Mouse (Mus musculus) thymus, postnatal 36 days (tissue): ENCODE measurements around the gene Fcgr1.
"Not testable (repeated sequence)": the region's sequence is repeated elsewhere in the genome, so short reads cannot be mapped to it uniquely, and the experiment has no call there.

Source experiments
- DNase-seq, 2 experiments: peaks; one replicate each; pipeline ENCODE4 v3.0.0; 2022; ENCODE audit warnings: mixed read lengths in 2 of 2

Gene Fcgr1

DNA sequence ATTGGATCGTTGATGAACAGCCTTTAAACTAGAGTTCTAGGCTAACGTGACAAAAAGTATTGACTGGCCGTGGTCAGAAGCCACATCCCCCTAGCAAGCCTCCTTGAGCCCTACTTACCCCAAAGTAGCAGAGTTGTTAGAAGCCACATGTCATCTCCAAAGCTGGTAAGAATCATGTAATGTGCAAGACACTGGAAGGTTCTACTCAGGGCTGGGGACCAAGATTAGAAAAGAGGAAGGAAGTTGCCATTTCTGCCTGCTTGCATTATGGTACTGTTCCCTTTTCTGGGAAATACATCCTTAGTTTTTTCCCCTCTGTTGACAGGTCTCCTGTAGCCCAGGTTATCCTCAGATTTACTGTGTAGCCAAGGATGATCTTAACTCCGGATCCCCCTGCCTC, at the start of gene Fcgr1:
TSS of gene Fcgr1 (minus strand) at position 183 of the 400 bp plus-strand sequence.
- DNase-seq, result no peak

DNA sequence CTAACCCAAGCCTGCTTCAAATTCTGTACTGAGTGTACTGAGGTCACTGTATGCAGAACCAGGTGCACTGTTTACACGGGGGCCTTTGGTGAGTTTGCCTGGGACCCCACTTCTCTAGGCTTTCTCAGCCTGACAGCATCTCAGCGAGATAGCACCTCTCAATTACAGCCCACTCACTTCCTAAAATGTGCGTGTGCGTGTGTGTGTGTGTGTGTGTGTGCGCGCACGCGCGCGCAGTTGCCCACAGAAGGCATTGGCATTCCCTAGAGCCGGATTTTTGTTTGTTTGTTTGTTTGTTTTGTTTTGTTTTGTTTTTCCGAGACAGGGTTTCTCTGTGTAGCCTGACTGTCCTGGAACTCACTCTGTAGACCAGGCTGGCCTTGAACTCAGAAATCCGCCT, 48.9 kb upstream of the Fcgr1 start:
- DNase-seq, result not testable (repeated sequence)

DNA sequence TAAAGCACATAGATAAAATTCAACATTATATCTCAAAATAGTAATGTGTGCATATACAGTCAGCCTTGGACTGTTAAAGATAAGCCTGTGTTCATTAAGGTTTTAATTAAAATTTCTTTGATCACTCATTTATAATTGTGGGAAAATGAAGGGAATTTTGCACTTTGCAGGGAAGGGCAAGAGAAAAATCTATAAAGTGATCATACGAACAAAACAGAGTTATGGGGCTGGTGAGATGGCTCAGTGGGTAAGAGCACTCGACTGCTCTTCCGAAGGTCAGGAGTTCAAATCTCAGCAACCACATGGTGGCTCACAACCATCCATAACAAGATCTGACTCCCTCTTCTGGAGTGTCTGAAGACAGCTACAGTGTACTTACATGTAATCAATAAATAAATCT, 48.3 kb upstream of the Fcgr1 start:
- not testable (repeated sequence) for DNase-seq

DNA sequence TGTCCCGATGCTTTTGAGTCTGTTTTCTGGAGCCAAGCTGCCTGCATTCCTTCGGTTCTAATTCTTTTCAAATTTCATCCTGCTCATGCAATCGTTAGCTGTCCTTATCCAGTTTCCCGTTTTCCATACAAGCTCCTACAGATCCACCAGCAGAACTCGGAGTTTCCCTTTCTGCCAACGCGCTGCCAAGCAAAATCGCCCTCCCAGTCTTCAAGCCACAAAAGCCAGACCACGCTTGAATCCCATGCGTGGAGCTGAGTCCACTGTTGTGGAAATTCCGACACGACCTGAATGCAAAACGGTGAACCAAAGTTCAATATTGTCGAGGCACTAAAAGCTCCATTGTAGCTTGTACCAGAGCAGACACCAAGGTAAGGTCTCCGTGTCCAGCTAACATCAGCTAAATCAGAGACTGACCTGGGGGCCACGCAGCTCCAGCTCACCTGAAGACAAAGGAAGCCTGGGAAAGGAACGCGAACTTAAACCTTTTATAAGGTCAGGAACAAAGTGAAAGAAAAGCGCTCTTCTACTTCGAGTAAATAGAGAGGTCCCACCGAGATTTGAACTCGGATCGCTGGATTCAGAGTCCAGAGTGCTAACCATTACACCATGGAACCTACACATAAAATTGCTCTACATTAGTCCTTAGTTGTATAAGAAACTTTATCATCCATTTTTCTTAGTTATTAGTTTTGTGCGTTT, 47.0 kb upstream of the Fcgr1 start:
- DNase-seq, result peak in 1 of 2 experiments; percentile 27

DNA sequence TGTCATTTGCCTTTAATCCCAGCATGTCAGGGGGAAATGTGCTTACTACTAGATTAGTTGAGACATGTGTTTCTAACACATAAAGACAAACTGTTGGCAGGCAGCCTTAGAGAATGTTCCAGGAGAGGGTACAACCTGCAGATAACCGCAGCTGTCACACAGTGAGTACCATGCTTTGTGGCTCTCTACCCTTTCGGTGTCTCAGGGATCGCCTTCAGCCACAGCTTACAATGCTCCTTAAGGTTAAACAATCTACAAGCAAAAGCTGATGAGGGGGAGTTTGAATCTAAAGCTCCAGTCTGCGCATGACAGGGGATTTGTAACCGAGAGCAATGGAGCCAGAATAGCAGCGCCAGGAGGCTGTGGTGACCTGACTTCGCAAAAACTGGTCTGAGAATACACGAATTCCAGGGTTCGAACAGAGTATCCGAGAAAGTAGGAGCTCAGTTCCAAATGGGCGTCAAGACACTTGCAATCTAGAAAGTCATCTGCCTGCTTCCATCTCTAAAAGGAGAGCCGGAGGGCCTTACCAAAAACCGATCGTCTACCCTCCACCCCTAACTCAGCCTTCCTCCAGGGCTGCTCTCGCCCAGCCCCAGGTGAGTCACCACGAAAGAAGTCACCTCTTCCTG, 45.2 kb upstream of the Fcgr1 start:
- no peak for DNase-seq

DNA sequence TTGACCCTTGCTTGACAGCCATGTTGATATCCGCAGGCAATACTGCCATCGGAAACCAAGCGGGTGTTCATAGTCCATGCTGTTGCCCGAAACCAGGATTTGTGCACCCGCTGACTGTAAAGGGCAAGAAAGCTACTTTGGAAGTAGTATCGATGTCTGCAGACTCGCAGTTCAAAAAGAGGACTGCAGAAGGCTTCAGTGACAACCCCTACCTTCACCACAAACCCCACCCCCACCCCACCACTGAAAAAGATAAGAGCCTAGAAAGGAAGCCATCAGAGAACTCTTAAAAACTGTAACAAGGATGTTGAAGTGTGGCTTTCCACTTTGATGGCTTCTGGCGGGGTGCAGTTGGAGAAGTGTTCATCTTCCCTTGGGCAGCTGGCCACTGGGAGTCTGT, 44.3 kb upstream of the Fcgr1 start:
- DNase-seq, result no peak

DNA sequence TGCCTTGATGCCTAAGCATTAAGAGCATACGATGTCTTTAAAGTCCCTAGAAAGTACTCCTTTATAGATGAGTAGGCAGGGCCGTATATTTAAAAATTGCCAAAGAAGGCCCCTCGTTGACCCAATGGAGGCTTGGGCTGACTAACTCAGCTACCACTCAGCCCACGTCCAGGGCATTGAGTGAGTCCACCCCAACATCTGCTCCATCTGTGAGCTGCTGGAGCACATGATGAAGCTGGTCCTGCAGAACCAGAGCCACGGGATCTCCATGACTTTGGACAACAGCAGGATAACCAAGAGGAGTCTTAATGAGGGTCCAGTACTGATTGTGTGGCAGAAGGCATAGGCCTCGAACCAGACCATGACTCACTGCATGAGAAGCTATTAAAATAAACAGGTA, 43.5 kb upstream of the Fcgr1 start:
- no peak for DNase-seq

DNA sequence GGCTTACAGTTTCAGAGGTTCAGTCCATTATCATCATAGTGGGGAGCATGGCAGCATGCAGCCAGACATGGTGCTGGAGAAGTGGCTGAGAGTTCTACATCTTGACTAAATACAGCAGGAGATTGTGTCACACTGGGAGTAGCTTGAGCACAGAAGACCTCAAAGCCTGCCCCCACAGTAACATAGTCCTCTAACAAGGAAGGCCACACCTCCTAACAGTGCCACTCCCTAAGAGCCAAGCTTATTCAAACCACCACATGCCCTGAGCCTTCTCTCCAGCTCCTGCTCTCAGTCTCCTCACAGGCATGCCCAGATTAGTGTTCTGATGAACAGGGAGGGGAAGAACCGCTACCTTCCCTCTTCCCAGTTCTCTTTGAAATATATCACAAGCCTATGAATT, 42.9 kb upstream of the Fcgr1 start:
- no peak for DNase-seq

DNA sequence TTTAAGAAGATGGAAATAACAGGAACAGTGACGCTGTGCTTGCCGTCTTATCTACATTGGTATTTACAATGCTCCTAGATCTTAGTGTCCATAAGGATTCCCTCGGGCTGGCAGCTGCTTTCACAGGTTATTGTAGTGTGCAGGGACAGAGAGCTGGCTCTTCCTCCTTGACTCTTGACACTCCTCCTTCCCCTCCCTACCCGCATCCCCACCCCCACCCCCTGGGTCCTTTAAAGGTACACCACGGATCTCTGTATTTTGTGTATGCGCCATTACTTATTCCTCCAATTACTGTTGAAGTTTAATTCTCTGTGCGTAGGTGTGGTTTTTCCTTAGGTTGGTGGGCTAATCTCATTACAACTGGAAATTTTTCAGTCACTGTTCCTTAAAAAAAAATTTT, 41.8 kb upstream of the Fcgr1 start:
- no peak for DNase-seq

DNA sequence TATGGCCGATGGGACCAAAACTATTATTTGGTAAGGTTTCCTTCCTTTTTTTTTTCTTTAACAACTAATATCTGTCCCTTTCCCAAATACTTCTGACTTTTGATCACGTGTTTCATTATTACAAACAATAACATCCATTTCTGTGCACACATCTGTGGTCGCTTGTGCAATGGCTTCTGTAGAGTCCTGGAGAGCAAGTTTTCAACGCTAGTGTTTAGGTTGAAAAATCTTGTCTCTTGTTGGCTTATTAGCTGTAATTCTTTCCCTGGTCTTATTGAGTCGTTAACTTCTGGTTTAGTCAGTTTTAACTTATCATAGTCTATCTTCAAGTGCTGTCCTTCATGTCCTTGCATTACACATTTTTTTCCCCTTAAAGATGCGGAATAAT, 41.4 kb upstream of the Fcgr1 start:
- DNase-seq, result no peak

DNA sequence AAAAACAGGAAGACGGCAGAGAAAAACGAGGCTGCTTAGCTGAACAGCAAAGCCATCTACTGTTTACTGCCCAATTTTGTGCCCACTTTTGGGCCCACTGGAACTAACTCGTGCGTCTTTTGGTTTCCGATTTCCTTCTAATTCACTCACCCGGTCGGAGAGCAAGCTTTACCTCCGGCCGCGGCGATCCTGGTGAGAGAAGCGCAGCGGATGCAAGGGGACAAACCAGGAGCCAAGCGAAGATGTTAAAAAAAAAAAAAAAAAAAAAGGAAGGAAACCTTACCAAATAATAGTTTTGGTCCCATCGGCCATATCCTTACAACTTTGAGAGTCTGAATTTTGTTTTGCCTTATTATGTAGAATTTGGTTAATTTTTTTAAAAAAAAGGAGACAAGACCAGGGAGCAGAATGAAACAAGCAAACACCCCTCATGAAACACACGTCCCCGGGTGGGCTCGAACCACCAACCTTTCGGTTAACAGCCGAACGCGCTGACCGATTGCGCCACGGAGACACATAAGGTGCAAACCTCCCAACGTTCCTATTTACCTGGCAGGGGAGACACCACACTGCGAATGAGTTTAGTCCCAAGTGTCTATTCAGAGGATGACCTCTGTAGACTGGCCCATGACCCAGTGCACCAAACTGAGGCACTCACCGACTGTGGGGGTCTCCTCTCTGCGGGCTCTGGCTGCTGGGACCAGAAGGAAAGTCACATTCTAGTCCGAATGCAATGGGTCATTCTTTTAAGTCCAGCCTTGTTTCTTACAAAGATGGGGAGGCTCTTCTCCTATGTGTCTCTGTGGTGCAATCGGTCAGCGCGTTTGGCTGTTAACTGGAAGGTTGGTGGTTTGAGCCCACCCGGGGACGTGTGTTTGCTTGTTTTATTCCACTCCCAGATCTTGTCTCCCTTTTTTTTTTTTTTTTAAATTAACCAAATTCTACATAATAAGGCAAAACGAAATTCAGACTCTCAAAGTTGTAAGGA, 40.7 kb upstream of the Fcgr1 start:
- peak in 1 of 2 experiments; percentile 15 for DNase-seq

DNA sequence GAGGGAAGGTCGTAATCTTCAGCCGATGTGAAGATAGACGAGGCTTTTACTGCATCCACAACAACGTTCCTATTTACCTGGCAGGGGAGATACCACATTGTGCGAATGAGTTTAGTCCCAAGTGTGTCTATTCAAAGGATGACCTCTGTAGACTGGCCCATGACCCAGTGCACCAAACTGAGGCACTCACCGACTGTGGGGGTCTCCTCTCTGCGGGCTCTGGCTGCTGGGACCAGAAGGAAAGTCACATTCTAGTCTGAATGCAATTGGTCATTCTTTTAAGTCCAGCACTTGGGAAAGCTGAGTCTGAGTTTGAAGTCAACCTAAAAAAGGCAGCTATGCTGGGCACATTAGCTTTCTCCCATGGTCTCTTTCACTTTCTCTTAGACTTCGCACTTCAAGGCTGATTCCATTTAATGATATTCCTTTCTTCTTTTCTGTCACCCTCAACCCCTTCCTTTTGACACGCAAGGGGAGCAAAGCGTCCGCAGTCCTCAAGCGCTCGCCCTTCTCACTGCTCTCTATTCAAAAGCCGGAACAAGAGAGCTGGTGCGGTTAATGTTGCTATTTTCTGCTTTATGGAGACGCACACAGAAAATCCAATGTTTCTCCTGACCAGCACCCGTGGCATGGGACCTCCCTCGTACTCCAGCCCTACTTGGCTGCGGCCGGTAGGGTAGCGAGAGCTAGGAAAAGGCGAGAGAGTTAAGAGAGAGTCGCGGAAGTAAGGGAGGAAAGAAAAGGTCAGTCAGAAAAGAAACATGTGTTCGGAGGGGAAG, 39.8 kb upstream of the Fcgr1 start:
- DNase-seq, result no peak

DNA sequence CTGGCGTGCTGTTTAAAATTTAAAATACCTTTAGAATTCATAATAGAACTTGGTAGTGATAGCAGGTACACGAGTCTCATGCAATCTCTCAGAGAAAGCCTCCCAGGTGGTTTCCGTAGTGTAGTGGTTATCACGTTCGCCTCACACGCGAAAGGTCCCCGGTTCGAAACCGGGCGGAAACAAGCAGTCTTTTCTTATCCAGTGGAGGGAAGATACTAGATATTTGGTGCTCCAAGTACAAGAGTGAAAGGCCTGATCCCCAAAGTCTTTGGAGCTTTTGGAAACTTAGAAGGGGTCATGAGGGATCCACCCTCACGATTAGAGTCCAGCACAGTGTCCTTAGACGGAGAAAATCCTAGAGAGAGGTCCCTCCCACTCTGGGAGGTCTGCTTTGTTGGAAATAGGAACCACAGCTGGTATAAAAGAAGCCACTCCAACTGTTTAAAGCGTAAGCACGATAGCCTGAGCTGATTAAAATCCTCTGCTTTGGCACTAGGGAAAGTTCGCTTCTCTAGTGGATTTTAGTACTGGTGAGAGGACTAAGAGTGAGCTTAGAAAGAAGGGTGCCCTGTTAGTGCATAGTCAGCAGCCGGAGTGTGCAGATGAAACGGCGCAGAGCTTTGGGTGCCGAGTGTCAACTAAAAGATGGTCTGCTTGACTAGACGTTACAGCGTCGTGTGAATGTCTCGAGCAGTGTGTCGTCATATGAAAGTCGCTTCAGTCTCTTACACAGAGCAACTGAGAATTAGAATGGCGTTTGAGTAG, 39.0 kb upstream of the Fcgr1 start:
- DNase-seq, result peak; percentile 44 to 45

DNA sequence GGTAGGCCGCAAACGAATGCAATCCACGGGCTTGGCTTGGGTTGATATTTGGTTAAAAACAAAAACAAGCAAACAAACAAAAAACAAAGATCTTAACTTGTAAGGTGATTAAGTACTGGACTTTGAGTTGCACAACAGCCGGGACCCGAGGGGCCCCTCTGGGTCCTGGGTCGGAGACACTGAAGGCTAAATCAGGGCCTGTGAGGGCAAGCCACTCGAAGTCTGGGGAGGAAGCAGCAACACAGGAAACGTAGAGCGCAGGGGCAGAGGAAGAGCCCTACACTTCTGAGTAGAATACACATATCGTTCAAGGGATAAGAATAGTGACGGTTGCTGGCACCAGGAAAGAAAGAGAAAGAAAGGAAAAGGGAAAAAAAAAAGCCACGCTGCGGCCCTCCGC, 38.2 kb upstream of the Fcgr1 start:
- DNase-seq, result peak in 1 of 2 experiments; percentile 16

DNA sequence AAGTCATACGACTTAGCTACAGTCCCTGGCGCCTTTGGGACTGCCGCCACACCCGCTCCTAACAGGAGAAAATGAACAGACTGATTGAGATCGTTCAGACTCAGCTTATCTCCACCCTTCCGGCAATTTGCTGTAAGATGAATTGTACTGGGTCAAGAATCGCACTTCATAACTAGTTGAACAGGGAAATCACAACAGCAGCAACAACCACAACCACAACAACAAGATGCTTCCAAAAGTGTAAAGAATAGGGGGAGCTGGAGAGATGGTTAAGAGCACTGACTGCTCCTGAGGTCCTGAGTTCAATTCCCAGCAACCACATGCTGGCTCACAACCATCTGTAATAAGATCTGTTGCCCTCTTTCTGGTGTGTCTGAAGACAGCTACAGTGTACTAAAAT, 37.7 kb upstream of the Fcgr1 start:
- no peak for DNase-seq

DNA sequence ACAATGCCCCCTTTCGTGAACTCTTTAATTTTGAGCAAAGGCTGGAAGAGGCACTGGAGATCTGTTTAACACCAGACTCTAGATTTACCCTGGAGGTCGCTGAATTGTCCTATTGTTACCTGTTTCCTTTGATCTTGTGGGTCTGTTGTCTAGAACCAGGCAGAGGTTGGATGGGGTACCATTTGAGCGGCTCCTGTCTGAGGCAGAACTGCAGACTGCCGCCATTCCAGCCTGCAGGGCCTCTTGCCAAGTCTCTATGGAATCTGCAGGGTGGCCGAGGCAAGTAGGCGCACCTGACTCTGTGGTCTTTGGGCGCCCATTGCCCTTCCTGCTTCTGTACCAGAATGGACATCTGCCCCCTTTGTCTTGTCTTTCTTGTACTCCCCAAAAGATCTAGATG, 36.8 kb upstream of the Fcgr1 start:
- DNase-seq, result no peak

DNA sequence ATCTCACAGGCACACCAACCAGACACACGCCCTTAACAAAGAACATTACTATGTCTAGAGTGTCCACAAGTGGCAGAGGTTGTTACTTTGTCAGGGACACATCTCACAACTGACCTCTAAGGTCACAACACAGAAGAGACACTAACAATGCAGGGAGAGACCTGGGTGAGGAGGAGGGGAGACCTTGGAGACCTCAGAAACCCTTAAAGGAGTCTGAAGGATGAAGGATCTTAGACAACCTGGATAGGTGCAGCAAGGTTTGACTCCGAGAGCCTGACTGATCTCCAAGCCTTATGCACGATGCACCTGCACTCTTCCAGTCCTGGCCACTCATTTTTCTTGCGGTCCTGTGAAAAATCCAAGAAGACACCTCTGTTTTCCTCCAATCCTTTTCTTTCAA, 36.4 kb upstream of the Fcgr1 start:
- no peak for DNase-seq

DNA sequence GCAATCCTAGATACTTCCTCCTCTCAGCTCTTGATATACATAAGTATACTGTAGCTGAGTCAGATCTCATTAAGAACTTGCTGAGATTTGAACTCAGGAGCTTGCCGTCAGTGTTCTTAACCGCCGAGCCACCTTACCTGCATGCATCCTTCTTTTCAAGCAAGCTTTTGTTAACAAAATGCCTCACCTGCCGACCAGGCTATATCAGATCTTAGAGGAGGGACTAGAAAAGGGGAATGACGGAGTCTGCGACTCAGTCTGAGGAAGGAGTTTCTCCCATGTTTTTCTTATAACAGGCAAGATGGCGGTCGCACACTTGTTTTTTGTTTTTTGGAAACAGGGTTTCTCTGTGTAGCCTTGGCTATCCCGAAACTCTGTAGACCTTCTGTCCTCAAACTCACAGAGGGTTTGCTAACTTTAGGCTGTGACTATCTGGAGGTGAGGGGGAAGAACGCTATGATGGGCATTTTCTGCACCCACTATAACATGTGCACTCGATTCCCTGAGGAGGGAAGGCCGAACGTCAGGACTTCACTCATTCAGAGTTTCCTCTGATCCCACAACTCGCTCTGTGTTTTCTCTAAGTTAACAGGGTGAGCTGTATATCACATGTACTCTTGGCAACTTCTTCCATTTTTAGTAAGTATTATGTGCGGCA, 35.1 kb upstream of the Fcgr1 start:
- DNase-seq, result no peak

DNA sequence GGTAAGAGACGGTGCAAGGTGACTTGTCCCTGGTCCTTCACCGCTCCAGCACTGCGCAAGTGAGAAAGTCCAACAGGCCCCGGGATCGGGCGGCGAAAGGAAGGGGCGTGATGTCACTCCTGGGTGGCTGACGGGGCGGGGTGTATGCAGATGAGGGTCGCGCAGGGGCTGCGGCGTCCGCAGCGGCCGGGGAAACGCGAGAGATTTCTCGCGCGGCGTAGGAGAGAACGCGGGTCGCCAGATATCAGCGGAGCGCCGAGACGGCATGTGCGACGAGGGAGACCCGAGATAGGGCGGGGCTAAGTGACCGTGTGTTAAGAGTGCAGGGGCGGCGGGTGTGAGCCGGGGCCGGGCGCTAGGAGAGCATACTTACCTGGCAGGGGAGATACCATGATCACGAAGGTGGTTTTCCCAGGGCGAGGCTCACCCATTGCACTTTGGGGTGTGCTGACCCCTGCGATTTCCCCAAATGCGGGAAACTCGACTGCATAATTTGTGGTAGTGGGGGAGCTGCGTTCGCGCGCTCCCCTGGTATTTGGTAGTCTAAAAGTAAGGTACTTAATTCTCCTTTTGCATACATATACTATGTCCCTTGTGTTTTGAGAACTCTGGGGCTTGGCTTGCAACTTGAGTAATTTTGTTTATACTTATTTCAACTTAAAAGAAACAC, 34.4 kb upstream of the Fcgr1 start:
- DNase-seq, result peak; percentile 35 to 50

DNA sequence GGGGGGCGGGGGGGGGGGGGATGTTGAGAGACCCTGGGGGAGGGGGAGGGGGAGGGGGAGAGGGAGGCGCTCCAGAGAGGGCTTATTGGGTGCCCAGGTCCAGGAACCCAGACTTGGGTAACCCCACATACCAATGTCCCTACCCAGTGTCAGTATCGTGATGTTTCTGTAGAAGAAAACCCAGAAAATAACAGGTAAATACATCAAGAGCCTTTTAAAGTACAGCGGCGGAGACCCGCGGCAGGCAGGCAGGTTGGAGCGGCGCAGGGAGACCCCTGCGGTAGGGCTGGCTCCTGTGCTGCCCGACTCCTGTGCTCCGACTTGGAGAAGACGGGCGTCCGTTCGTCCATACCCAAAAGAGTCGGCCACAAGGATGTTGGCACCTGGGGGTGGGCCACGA, 33.9 kb upstream of the Fcgr1 start:
- no peak for DNase-seq

DNA sequence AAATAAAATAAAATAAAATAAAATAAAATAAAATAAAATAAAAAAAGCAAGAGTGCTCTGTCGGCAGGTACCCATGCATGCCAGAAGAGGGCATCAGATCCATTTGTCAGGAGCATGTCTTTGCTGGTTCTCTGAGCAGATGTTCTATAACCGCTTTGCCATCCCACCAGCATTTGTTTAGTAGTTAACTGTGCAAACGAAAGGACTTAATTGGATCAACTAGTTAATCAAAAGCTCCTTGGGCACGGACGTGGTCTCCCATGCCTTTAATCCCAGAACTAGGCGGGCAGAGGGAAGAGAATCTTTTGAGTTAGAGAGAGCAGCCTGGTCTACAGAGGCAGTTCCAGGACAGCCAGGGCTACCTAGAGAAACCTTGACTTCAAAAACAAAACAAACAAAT, 33.4 kb upstream of the Fcgr1 start:
- DNase-seq, result peak in 1 of 2 experiments; percentile 16
